Mouse (Mus musculus): Measurements from ENCODE around the gene Traf4. TPM values are rescaled to one million over a fixed set of nuclear protein-coding genes. Genes with fewer than 3 reads are reported as not detected.

Gene Traf4
- total and polyA plus RNA-seq, 3 experiments = 34.4 to 42.0 TPM; not detected in 1

DNA sequence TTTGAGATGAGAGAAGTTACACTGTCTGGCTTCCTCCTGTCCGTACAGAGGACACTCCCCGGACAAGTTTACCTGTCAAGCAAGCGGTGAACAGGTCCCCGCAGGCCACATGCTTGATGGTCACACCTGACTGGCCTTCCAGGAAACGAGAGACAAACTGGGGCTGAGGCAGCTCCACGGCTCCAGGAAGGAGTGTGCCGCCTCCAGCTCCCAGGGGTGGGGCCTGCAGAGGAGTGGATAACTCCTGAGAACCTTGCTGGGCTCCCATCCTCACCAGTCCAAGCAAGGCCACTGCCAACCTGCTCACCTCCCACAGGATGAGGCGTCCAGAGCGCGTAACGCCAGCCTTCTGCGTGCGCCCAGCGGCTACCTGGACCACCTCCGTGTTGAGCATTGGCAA is 4.9 kb upstream of the Traf4 start:
- Histone ChIP-seq H3K27ac (ENCODE audit: control insufficient read depth, low read depth, low read length) (no peak overlapping the region), H3K4me1 (ENCODE audit: control insufficient read depth in 1 of 2, insufficient read depth in 2 of 2, low read length in 2 of 2) (peaks cover 20 to 33% of the 10 kb centered on the region in 2 experiments)

DNA sequence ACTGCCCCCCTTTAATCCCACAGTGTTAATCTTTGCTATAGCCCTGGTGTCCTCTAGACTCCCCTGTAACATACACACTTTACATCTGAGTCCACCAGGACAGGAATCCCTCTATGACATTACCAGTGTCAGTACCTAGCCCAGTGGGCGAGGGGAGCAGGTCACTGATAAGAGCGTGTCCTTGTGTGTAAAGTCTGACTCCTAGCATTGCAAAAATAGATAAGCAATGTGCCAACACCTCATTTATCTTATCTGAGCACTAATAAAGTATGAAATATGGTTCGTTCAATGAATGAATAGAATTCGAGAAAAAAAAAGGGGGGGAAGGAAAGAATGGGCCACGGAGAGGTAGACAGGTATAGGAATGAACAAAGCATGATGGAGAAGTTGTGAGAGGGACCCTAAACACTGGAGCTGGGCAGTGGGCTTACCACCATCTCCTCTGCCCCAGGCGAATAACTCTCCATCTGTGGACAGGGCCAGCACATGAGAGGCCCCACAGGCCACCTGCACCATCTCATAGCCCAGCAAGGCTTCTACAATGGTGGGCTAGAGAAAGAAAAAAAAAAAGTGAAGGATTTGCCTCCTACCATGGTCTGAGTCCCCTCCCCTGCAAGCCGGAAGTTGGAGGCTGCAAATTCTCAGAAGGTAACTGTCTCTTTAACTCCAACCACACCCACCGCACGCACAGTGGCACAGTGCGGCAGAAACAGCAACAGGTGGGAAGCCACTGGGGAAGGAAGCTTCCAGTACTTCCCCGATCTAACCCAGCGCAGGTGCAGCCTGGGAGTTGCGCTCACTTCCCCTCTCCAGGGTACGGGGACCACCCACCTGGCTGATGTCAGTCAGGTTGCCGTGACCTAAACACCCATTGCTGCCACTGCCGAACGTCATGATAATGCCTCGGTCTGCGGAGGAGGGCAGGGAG is 3.4 kb upstream of the Traf4 start:
- peaks cover 0 to 21% of the 10 kb centered on the region in 2 experiments; a peak in 2 of 4 replicates for H3K36me3 ChIP-seq (ENCODE audit: control insufficient read depth in 1 of 2, insufficient read depth in 2 of 2, low read length in 2 of 2)
- no peaks in the 10 kb centered on the region for H3K9me3 ChIP-seq (replicated peaks; ENCODE audit: insufficient read depth, low read length)
- H3K79me2 ChIP-seq (ENCODE audit: control insufficient read depth, insufficient read depth, low read length, poor library complexity) = peaks cover 13% of the 10 kb centered on the region
- peak overlapping the region; percentile 58 for H3K9ac ChIP-seq (ENCODE audit: control insufficient read depth, low read depth, low read length, poor library complexity, severe bottlenecking)
- H3K4me1 ChIP-seq (ENCODE audit: control insufficient read depth in 1 of 2, insufficient read depth in 2 of 2, low read length in 2 of 2) = peaks cover 20 to 37% of the 10 kb centered on the region in 2 experiments
- H3K4me3 ChIP-seq (ENCODE audit: control insufficient read depth in 1 of 2, insufficient read depth in 1 of 2, low read depth in 2 of 2, low read length in 2 of 2) = peak overlapping the region; percentile 48 to 70
- no peaks in the 10 kb centered on the region for H3K27me3 ChIP-seq (ENCODE audit: control insufficient read depth in 1 of 2, insufficient read depth in 2 of 2, low read length in 2 of 2)
- H3K27ac ChIP-seq (ENCODE audit: control insufficient read depth, low read depth, low read length) = peak overlapping the region; percentile 72
- peak; percentile 83 for DNase-seq (ENCODE audit: low read depth, low spot score)
- peak; percentile 45; the same call in 1 of the 2 replicates for TF ChIP-seq KAT2A (conservative IDR thresholded peaks at IDR 0.05; ENCODE audit: low read depth, low read length)
- TF ChIP-seq CTCF (IDR thresholded peaks at IDR 0.05 in 2 of 3, conservative IDR thresholded peaks at IDR 0.05 in 1 of 3; ENCODE audit: control insufficient read depth in 1 of 3, insufficient read depth in 1 of 3, low read depth in 2 of 3, low read length in 3 of 3, poor library complexity in 1 of 3, severe bottlenecking in 1 of 3) = no peak
- TF ChIP-seq HCFC1 (IDR thresholded peaks at IDR 0.05; ENCODE audit: low read depth, low read length) = peak; percentile 76
- no peak for TF ChIP-seq GABPA (IDR thresholded peaks at IDR 0.05; ENCODE audit: low read depth, low read length)
- TF ChIP-seq MXI1 (IDR thresholded peaks at IDR 0.05; ENCODE audit: low read depth, low read length) = peak; percentile 71
- TF ChIP-seq GATA1 (IDR thresholded peaks at IDR 0.05; ENCODE audit: low read depth, low read length) = peak; percentile 98
- no peak for TF ChIP-seq SMC3 (IDR thresholded peaks at IDR 0.05; ENCODE audit: low read depth, low read length)
- TF ChIP-seq UBTF (IDR thresholded peaks at IDR 0.05; ENCODE audit: borderline replicate concordance, insufficient read depth, low read depth, low read length) = no peak
- TF ChIP-seq MAZ (IDR thresholded peaks at IDR 0.05; ENCODE audit: low read depth, low read length) = 0 out of 2 replicates have a peak, but pooled peaks have one; percentile 5
- TF ChIP-seq RAD21 (IDR thresholded peaks at IDR 0.05; ENCODE audit: low read depth, low read length) = no peak
- peak; percentile 76; the same call in 1 of the 2 replicates for TF ChIP-seq MAFK (IDR thresholded peaks at IDR 0.05; ENCODE audit: borderline replicate concordance, low read depth, low read length)
- TF ChIP-seq TBP (IDR thresholded peaks at IDR 0.05; ENCODE audit: low read depth, low read length) = no peak
- peak; percentile 68; the same call in 1 of the 2 replicates for TF ChIP-seq BHLHE40 (IDR thresholded peaks at IDR 0.05; ENCODE audit: borderline replicate concordance, low read depth, low read length)
- TF ChIP-seq NRF1 (IDR thresholded peaks at IDR 0.05; ENCODE audit: insufficient read depth, low read depth, low read length, poor library complexity, severe bottlenecking) = peak; percentile 37; the same call in 1 of the 2 replicates
- TF ChIP-seq JUND (IDR thresholded peaks at IDR 0.05; ENCODE audit: low read depth, low read length) = no peak
- peak in 1 of 2 experiments; percentile 51; a peak in 2 of 4 replicates for TF ChIP-seq POLR2A (IDR thresholded peaks at IDR 0.05; ENCODE audit: control insufficient read depth in 1 of 2, insufficient read depth in 1 of 2, low read depth in 1 of 2, low read length in 2 of 2, poor library complexity in 1 of 2)
- TF ChIP-seq ZC3H11A (IDR thresholded peaks at IDR 0.05; ENCODE audit: low read depth, low read length) = no peak; the same call in 1 of the 2 replicates
- no peak for TF ChIP-seq USF2 (IDR thresholded peaks at IDR 0.05; ENCODE audit: borderline replicate concordance in 1 of 2, insufficient read depth in 1 of 2, low read depth in 1 of 2, low read length in 2 of 2)
- no peak for TF ChIP-seq POLR2AphosphoS5 (IDR thresholded peaks at IDR 0.05; ENCODE audit: borderline replicate concordance, low read depth, low read length)
- peak; percentile 91 for TF ChIP-seq ETS1 (IDR thresholded peaks at IDR 0.05; ENCODE audit: low read depth, low read length)

More for the DNA sequence above, 4.9 kb upstream of the Traf4 start:
- no peaks in the 10 kb centered on the region for H3K9me3 ChIP-seq (replicated peaks; ENCODE audit: insufficient read depth, low read length)
- no peak for DNase-seq (ENCODE audit: low read depth, low spot score)
- TF ChIP-seq MYC (IDR thresholded peaks at IDR 0.05; ENCODE audit: low read depth, low read length) = no peak
- no peak for TF ChIP-seq ZC3H11A (IDR thresholded peaks at IDR 0.05; ENCODE audit: low read depth, low read length)
- TF ChIP-seq TBP (IDR thresholded peaks at IDR 0.05; ENCODE audit: low read depth, low read length) = no peak
- TF ChIP-seq GABPA (IDR thresholded peaks at IDR 0.05; ENCODE audit: low read depth, low read length) = no peak
- no peak for TF ChIP-seq USF1 (IDR thresholded peaks at IDR 0.05; ENCODE audit: low read depth, low read length)
- no peak for TF ChIP-seq RAD21 (IDR thresholded peaks at IDR 0.05; ENCODE audit: low read depth, low read length)
- no peak for TF ChIP-seq JUND (IDR thresholded peaks at IDR 0.05; ENCODE audit: low read depth, low read length)
- no peak for TF ChIP-seq GATA1 (IDR thresholded peaks at IDR 0.05; ENCODE audit: low read depth, low read length)
- TF ChIP-seq CHD2 (IDR thresholded peaks at IDR 0.05; ENCODE audit: low read length) = no peak
- TF ChIP-seq TAL1 (IDR thresholded peaks at IDR 0.05; ENCODE audit: low read length) = no peak
- no peak for TF ChIP-seq POLR2A (IDR thresholded peaks at IDR 0.05; ENCODE audit: control insufficient read depth in 1 of 2, insufficient read depth in 1 of 2, low read depth in 1 of 2, low read length in 2 of 2, poor library complexity in 1 of 2)
- TF ChIP-seq NRF1 (IDR thresholded peaks at IDR 0.05; ENCODE audit: insufficient read depth, low read depth, low read length, poor library complexity, severe bottlenecking) = no peak
- TF ChIP-seq EP300 (IDR thresholded peaks at IDR 0.05; ENCODE audit: low read depth in 1 of 2, low read length in 2 of 2) = no peak
- TF ChIP-seq CTCF (IDR thresholded peaks at IDR 0.05 in 2 of 3, conservative IDR thresholded peaks at IDR 0.05 in 1 of 3; ENCODE audit: control insufficient read depth in 1 of 3, insufficient read depth in 1 of 3, low read depth in 2 of 3, low read length in 3 of 3, poor library complexity in 1 of 3, severe bottlenecking in 1 of 3) = no peak
- no peak for TF ChIP-seq MAFK (IDR thresholded peaks at IDR 0.05; ENCODE audit: borderline replicate concordance, low read depth, low read length)
- TF ChIP-seq MXI1 (IDR thresholded peaks at IDR 0.05; ENCODE audit: low read depth, low read length) = no peak
- no peak for TF ChIP-seq POLR2AphosphoS5 (IDR thresholded peaks at IDR 0.05; ENCODE audit: borderline replicate concordance, low read depth, low read length)
- TF ChIP-seq TCF12 (IDR thresholded peaks at IDR 0.05; ENCODE audit: low read depth, low read length) = no peak
- TF ChIP-seq ZKSCAN1 (IDR thresholded peaks at IDR 0.05; ENCODE audit: low read depth, low read length) = no peak
- no peak for TF ChIP-seq MAZ (IDR thresholded peaks at IDR 0.05; ENCODE audit: low read depth, low read length)
- no peaks in the 10 kb centered on the region; the same call in 1 of the 2 replicates for H3K79me2 ChIP-seq (ENCODE audit: control insufficient read depth, insufficient read depth, low read length, poor library complexity)
- no peak overlapping the region for H3K4me3 ChIP-seq (ENCODE audit: control insufficient read depth in 1 of 2, insufficient read depth in 1 of 2, low read depth in 2 of 2, low read length in 2 of 2)
- H3K27me3 ChIP-seq (ENCODE audit: control insufficient read depth in 1 of 2, insufficient read depth in 2 of 2, low read length in 2 of 2) = no peaks in the 10 kb centered on the region
- H3K9ac ChIP-seq (ENCODE audit: control insufficient read depth, low read depth, low read length, poor library complexity, severe bottlenecking) = no peak overlapping the region
- H3K36me3 ChIP-seq (ENCODE audit: control insufficient read depth in 1 of 2, insufficient read depth in 2 of 2, low read length in 2 of 2) = peaks cover 0 to 21% of the 10 kb centered on the region in 2 experiments; a peak in 2 of 4 replicates
